Mouse (Mus musculus) CD8-positive naive resting alpha-beta T cell, adult 2 months (primary cell): ENCODE measurements around the gene Cnn2.

Experiments
- DNase-seq, 2 experiments: peaks; one replicate each; pipeline ENCODE4 v3.0.0; 2022; ENCODE audit warnings: low read depth in 2 of 2, low spot score in 2 of 2

Gene Cnn2

DNA sequence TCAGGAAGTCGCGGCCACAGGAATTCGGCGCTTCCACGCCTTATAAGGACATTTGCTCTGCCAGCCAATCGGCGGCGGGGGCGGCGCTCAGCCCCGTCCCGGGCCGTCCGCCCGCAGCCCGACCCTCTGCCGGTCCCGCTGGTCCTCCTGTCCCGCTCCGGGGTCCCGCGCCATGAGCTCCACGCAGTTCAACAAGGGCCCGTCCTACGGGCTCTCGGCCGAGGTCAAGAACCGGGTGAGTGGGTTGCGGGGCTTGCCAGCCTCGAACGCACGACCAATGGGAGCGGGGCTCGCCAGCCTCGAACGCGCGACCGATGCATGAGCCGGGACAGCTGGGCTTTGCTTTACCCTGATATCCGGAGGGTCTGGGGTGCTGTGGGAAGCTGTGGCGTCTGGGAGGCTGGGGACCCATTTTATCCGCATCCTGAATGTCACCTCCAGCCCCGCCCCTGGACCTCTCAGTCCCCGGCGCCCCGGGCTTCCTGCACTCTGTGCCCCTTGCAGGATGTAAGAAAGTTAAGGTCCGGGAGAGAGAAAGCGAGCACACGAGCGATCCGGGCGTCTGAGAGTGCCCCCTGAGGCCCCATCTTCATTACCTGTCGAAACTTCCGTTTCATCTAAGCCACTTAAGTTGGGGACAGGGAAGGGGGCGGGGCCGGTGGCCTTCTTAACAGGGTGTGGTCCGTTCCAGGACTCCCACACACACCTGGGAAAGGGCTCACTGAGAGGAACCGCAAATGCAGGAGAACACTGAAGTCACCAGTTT, at the start of gene Cnn2:
Gene Cnn2 (plus strand): TSS at position 79 of the 766 bp plus-strand sequence.
- peak; percentile 42 to 55 for DNase-seq

DNA sequence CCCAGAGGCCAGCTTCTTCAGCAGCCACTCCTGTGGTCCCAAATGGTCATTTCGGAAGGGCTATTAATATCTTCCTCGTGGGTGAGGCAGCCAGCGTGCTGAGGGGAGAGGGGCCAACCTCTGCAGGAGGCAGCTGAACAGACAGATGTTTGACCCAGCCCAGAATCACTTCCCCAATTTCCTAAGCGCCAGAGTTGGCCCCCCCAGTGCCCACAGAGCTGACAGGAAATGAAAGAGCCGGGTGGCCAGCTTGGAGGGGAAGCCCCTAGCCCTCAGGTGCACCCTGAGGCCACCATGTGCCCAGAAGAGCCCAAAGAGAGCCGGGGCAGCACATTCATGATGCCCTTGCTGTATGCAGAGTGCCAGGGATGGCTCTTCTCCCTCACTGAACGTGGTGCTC, 47.6 kb upstream of the Cnn2 start:
- no peak for DNase-seq

DNA sequence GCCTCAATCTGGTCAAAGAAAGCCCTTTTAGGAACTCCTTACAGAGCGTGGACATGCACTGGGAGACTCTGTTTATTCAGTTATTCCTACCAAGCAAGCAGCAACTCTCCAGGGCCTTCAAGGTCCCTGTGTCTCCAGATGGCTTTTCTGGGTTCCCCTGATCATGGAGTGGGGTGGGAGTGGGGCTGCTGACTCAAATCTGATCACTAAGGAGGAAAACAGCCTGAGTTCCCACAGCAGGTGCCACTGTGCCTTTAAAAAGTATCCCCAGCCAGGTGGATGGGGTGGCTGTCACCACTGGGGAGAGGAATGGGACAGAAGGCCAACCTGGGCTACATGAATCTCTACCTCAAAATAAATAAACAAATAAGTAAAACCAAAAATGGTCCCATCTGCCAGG, 45.4 kb upstream of the Cnn2 start:
- DNase-seq, result no peak

DNA sequence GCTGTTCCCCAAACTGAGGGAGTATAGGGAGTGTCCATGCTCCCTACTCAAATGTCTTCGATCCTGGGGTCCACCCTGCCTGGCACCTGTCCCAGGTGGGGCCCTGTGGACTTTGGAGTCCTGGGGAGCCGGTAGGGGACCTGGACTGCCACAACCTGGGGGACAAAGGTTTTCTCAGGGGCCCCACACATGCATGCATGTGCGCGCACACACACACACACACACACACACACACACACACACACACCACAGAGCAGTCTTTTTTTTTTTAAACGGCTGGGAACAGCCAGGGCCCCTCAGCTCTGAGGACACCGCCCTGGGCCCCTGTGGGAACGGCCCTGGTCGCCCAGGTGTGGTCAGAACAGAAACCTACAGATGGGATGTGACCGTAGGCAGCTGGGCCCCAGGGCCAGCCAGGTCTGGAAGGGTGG, 44.9 kb upstream of the Cnn2 start:
- DNase-seq, result no peak

DNA sequence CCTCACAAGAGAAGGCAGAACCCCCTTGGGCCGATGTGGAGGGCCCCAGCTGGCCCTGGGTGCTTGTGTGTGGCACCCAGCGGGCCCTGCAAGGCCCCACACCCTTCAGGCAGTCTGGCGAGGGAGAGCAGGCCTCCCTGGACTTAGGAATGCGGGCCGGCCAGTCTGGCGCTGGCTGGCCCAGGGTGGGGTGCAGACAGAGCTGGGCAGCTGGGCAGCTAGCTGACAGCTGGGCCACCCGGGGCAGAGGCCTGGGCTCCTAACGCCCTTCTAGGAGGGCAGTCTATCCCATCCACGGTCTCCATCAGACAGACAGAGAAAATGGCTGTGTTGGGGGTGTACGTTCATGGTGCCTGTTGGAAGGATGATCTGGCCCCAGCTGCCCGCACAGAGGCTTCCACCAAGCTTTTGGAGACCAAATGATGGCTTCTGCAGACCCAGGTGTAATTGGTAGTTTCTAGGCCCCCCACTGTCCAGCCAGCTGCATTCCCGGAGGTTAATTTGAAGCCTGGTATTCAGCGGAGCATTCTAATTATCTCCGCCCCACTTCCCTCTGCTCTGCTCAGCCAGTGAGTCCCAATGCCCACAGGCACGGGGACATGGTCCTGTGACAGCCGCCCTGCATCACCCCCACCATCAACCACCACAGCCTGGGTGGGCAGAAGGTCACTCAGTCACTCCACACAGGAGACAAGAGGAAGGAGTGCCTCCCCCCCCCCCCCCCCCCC, 42.7 kb upstream of the Cnn2 start:
- DNase-seq, result no peak

DNA sequence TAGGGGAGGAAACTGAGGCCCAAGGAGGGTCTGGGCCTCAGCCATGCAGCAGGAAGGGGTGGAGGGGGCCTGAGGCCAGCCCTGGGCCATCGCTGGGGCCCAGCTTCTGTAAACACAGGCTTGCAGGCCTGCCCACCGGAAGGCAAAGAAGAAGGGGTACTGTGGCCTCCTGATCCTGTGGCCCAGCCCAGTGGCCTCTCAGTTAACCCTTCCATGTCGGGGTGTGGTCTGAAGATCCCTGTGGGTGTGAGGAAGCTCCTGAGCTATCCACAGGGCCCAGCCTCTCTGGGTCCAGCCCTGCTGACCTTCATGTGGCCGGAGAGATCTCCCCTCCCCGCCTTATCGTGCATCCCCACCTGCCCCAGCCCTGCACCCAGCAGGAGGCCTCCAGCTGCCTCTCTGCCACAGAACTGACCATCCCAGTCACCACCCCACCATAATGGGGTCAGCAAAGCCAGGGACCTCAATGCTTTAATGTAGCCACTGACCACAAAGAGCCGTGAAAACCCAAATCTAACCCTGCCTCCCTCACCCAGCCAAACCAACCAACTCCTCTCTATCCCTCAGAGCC, 41.5 kb upstream of the Cnn2 start:
- no peak for DNase-seq

DNA sequence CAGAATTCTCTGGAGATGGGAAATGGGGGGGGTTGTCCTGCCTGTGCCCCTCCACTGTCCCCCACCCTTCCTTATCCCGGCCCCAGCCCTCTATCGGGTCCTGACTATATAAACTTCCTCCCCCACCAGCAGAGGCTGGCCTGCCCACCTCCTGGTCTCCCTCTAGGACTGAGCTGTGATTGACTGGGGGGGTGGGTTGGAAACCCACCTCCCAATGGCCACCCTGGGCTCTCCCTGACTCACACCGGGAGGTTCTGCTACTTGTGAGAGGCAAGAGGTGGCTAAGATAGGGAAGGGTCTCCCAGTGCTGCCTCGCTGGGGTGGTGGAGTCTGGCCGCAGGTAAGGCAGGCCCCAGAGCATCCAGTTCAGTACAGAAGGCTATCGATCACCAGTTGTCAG, 40.9 kb upstream of the Cnn2 start:
- no peak for DNase-seq

DNA sequence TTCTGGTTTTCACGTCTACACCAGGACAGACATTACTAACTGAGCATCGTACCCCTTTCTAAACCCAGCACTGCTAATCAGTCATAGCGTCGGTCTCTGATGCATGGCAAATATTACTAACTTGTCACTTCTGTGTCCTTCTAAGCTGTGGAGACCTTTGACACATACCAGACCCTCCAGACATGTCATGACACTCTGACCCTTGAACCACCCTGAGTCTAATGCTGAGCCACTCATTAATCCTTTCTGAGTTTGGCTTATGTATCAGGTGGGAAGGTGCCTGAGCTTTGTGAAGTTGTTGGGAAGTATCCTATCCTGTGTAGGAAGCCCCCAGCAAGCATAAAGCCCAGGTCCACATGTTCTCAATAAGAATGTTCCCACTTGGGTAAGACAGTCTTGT, 38.5 kb upstream of the Cnn2 start:
- DNase-seq, result no peak

DNA sequence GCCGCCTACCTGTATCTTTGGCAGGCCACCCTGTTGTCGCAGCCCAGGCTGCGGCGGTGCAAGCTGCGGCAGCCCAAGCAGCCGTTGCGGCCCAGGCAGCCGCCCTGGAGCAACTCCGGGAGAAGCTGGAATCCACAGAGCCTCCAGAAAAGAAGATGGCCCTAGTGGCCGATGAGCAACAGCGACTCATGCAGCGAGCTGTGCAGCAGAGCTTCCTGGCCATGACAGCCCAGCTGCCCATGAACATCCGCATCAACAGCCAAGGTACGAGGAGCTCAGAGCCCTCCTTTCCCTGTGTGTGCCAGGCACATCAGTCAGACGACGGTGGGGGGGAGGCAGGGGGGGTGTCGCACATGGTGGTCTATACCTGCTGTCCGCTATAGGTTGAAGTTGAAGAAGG, 37.7 kb upstream of the Cnn2 start:
- DNase-seq, result no peak

DNA sequence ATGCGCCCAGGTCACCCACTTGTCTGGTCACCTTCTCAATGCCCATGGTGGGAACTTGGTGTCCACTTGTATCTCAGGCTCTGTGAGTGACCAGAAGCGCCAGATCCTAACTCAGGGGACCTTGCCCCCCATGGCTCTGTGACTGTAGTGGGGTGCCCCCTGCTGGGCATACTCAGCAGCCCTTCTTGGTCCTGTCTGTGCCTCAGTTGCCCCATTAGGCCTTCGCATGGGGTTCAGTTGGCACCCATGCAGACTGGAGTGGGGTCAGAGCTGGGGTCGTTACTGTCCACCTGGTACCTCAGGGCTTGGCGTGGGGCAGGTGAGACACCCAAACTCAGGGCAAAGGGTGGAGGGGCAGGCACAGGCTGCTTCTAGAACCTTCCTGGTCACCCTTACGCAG, 34.4 kb upstream of the Cnn2 start:
- peak in 1 of 2 experiments; percentile 11 for DNase-seq

DNA sequence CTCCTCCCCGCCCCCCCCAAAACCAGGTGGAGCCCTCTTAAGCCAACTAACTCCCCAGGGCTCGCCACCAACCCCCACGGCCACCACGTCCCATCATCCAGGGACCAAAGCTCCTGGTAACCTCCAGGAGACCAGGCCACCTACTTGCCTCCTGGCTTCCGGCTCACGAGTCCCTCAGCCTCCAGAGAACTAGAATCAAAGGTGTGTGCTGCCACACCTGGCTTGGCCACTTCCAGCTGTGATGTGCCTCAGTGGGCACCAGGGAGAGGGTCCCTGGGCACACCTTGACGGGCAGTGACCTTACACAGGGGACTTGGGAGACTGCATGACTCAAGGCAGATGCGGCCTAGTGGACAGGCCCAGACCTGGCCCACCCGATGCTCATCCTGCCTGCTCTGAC, 32.7 kb upstream of the Cnn2 start:
- no peak for DNase-seq

DNA sequence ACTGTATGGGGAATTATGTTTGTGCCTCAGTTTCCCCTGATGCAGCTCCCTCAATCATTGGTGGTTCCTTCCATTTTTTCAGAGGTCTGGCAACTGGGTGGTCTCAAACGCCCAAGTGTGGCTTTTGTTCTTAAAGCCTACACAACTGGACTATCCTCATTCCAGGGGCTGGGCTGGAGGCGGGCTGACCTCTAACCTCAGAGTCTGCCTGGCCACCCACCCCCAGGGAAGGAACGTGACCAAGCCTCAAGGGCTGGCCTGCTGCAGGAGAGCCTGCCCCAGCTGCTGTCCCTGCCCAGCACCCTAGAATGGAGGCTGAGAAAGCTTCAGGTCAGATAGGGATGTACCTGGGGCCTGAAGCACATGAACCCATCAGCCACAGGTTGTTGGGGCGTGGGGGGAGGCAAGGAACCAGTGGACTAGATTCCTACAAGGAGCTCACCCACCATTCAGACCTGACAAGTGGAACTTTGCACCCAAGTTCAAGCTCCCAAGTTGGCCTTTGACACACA, 31.7 kb upstream of the Cnn2 start:
- no peak for DNase-seq

DNA sequence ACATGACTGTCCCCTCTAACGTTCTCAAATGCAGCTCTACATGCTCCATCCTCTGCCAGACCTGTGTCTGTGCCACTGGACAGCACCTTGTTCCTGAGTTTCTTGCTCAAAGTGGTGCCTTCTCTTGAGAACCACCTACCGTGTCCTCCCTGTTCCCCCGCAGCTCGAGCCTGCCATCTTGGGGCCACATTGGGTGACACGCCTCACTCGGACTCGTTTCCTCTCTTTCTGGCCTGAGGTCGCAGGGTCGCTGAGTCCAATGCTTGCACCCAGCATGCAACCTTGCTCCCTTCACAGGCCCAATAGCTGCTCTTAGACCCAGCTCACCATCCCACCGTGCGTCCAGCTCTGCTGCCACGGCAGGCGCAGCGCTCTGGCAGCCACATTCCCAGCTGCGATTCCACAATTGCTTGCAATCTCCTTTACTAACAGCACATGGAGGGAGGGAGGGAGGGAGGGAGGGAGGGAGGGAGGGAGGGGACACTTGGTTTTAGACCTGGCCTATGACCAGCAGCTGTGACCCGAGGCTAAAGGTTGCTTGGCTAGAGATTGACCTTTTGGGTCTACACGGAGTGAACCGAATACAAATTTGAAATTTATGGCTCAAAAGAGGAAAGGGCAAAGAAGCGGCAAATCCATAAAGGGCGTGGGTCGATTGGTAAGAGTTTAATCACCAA, 30.1 kb upstream of the Cnn2 start:
- DNase-seq, result peak; percentile 68 to 76

DNA sequence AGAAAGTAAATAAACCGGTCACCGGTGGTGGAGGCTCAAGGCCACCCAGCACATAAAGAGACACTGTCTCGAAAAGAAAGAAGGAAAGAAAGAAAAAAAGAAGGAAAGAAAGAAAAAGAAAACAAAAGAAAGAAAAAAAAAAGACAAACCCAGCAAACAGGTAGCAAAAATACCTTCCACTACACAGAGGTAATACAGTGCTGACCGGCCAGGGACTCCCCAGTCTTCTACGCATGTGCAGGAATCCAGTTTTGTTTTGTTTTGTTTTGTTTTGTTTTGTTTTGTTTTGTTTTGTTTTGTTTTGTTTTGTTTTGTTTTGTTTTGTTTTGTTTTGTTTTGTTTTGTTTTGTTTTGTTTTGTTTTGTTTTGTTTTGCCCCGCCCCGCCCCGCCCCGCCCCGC, 29.0 kb upstream of the Cnn2 start:
- peak in 1 of 2 experiments; percentile 29 for DNase-seq

DNA sequence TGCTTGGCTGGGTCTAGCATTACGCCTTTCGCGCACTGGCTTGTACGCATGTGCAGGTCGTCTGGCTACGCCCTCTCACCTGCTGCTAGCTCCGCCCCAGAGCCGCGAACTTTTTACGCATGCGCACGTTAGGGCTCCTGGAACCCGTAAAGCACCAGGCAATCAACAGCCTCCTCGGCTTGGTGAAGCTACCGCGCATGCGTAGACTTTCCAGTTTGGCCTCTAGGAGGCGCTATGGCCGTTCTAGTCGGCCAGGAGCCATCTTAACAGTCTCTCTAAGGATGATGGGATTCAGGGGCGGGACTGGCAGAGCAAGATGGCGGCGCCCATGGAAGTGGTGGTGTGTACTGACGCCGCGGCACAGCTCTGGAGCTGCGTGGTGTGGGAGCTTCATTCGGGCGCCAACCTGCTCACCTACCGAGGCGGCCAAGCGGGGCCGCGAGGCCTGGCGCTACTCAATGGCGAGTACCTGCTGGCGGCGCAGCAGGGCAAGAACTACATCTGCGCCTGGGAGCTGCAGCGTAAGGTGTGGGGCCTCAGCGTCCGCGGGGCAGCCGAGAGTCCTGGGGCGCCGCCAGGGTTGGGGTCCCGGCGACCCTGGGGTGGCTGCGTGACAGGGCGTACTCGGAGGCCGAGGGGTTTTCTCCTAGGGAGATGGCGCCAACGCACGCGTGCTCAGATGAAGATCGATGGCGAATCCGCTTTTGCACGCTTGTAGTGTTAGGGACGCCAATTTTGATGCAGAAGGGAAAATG, 28.4 kb upstream of the Cnn2 start, which contains the start of gene Wdr18:
Gene Wdr18 (plus strand): TSS at position 306 of the 755 bp plus-strand sequence.
- peak; percentile 100 for DNase-seq

DNA sequence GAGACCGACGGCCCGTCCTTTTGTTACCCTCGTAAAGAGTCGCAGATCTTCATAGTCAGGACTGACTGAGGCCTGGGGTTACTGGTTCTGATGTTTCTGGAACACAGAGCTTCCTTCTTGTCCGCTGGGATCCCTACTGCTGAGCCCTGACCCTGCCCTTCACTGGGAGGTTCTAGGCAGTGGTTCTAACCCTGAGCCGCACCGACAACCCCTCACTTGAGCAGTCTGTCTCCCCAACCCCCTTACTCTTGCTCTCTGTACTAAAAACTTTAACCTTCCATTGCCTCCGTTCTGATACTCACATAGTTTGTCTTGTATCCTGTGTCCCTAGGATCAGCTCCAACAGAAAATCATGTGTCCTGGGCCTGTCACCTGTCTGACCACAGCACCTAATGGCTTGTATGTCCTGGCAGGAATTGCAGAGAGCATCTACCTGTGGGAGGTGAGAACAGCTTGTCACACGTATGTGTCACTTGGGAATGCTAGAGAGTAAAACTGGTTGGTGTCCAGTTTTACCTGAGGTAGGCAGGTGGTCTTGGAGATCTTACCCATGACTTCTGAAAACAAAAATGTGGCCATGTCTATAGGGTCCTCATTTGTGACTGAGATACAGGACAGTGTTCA, 27.6 kb upstream of the Cnn2 start:
- no peak for DNase-seq

DNA sequence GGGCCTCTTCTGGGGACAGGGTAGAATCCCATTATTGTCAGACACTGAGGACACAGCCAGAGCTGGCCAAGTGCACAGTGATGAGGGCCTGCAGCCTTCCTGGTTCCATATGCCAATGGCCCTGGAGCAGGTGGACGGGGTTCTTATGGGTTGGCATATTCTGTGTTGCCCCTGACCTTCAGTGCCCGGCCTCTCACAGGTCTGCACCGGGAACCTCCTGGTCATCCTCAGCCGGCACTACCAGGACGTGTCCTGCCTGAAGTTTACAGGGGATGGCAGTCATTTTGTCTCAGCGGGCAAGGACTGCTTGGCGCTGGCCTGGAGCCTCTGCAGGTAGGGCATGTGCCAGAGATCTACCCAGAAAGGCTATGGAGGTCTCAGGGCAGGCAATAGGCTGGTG, 23.7 kb upstream of the Cnn2 start:
- no peak for DNase-seq

DNA sequence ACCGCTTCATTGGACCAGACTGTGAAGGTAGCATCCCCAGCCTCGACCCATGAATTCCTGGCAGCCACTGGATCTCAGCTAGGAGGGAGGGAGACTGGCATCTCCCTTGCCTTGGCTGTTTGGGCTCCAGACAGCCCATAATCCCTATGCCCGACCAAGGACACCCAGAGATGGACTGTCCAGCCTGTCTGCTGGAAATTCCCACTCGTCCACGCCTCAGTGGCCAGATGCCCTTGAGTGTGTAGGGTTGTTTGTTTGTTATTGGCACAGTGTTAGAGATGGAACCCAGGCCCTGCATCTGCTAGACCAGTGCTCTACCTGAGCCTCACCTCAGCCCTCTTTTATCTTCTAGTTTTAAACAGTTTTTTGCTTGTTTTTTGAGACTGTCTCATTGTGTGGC, 23.1 kb upstream of the Cnn2 start:
- DNase-seq, result no peak

DNA sequence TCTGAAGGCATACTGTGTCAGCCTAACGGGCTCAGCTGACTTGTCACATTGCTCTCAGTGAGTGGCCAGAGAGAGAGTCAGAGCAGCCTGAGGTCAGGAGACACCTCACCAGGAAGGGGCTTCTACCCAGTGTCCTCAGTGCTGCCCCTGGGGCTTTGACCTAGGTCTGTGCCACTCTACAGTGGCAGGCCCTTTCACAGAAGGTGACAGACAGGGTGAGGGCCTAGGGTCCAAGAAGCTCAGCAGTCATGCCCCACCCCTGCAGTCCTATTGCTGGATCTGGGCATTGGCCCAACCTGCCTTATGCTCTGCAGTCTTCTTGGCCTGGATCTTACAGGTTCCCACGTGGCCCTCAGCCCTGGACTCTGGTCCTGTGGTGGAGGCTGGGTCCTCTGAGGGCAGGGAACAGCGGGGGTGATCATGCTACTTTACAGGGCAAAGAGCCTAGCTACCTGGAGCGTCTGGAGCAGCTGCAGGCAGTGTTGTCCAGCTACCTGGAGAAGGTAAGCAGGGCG, 21.4 kb upstream of the Cnn2 start:
- DNase-seq, result no peak

DNA sequence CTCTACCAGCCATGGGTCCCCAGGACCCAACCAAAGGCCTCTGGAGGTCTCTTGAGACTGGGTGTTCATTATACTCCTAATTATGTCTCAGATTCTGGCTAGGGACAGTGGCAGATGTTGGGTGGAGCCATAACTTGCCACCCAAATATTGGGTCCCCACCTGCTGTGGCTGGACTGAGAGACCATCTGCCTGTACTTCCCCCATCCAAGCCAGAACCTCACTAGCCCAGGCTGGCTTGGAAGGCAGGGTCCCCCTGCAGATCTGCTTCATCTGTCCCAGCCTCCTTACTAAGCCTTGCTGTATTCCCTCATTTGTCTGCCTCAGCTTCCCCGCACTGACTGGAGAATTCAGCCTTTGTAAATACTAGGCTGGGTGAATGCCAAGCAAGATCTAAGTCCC, 20.2 kb upstream of the Cnn2 start:
- DNase-seq, result no peak
